Mouse (Mus musculus): ENCODE results near the gene Hoxa7. TPM values are rescaled to one million over a fixed set of nuclear protein-coding genes. Genes with fewer than 3 reads are reported as not detected.
A peak's percentile ranks its signal among the peaks of the same experiment; 100 is the strongest.

The Hoxa7 gene
- total and polyA plus RNA-seq, 2 experiments from 2014 or later = 1.3 to 2.9 TPM

DNA sequence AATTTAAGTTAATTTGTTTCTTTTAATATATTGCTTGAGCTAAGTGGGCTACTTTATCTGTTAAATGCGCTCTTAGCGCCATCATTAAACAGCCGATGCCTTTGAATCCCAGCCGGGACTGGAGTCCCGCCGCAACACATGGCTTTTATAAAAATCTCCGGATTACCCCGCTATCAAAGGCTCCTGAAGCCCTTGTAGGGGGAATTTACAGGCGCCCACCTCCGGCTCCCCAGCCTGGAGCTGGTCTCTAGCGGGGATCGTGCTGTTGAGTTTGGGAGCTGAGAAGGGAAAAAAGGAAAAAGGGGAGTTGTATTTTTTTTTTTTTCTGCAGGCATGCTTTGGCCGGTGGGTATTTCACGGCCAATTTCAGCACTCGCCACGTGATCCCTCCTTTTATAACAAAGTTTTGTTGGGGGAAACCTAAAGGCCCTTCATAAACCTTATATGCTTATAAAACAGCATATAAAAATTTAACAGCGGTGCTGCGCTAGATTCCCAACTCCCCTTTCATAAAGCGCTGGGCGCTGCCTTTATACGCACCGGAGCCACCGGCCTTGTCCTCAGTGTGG lies 22.9 kb upstream of the Hoxa7 start:
- TF ChIP-seq CTCF (IDR thresholded peaks at IDR 0.05; ENCODE audit: low read depth) = no peak
- Histone ChIP-seq H3K27me3 (ENCODE audit: insufficient read depth, low read length) (peaks cover 98% of the 10 kb centered on the region), H3K4me1 (ENCODE audit: insufficient read depth, low read length) (no peaks in the 10 kb centered on the region), H3K9me3 (ENCODE audit: low read length) (no peaks in the 10 kb centered on the region), H3K27ac (no peak overlapping the region), H3K4me3 (ENCODE audit: low read length) (no peak overlapping the region), H3K4me2 (ENCODE audit: low read depth, low read length) (no peak overlapping the region), H3K36me3 (ENCODE audit: insufficient read depth, low read length) (no peaks in the 10 kb centered on the region), H3K9ac (replicated peaks; ENCODE audit: low read length) (no peak overlapping the region)
- 3% methylated on average over 23 of the region's 23 CpGs for WGBS
- no peak for ATAC-seq
- no peak for DNase-seq (ENCODE audit: low spot score)

DNA sequence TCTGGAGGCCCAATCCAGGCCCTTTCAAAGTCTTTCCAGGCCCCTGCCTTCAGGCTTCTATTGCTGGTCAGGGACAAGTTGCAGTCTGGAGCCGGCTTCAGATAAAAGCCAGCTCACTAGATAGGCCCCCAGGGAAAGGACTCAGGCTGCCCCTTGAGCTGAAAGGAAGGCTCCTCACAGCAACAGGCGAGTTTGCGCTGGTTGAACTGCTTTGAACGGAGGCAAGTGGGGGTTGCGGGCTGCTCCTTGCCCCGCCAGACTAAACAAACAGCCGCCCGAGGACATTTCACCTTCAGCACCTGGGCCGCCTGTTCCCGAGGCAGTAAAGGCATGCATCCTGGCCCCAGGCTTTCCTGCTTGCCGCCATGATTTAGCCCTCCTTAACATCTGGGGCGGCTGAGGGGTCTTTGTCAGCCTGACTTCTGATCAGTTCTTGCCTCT lies 22.0 kb upstream of the Hoxa7 start:
- Histone ChIP-seq H3K4me3 (ENCODE audit: low read length) (no peak overlapping the region), H3K4me2 (ENCODE audit: low read depth, low read length) (no peak overlapping the region), H3K36me3 (ENCODE audit: insufficient read depth, low read length) (no peaks in the 10 kb centered on the region), H3K4me1 (ENCODE audit: insufficient read depth, low read length) (no peaks in the 10 kb centered on the region), H3K9me3 (ENCODE audit: low read length) (no peaks in the 10 kb centered on the region), H3K9ac (replicated peaks; ENCODE audit: low read length) (no peak overlapping the region), H3K27me3 (ENCODE audit: insufficient read depth, low read length) (peaks cover 99% of the 10 kb centered on the region), H3K27ac (no peak overlapping the region)
- WGBS = 1% methylated on average over 12 of the region's 12 CpGs
- no peak for TF ChIP-seq CTCF (IDR thresholded peaks at IDR 0.05; ENCODE audit: low read depth)
- DNase-seq (ENCODE audit: low spot score) (no peak), ATAC-seq (no peak)

DNA sequence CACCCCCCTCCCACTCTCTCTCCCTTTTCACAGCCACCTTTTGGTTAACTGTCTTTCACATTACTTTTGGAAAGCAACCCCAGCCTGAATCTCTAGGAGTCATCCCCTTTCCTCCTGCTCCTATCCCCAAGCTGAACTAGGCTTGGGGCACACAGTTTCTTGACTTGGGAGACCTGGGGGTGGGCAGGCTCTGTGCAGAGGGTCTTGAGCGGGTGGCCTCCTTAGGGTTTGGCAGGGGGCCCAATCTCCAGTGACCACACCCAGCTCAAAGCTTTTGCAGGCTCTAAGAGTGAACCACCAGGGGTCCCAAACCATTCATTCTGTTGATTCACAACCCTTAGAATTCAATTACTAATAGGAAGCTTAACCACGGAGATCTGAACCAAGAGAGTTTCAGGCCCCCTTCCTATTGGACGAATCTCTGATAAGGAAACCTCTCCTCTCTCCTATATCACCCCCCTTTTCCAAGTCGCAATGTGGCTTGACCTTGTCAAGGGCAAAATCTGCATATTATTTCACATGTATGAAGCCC lies 21.2 kb upstream of the Hoxa7 start:
- no peaks in the 10 kb centered on the region for H3K36me3 ChIP-seq (ENCODE audit: insufficient read depth, low read length)
- H3K4me1 ChIP-seq (ENCODE audit: insufficient read depth, low read length) = no peaks in the 10 kb centered on the region
- DNase-seq (ENCODE audit: low spot score) = no peak
- no peak overlapping the region for H3K27ac ChIP-seq
- 4% methylated on average over 4 of the region's 4 CpGs for WGBS
- H3K4me3 ChIP-seq (ENCODE audit: low read length) = no peak overlapping the region
- no peaks in the 10 kb centered on the region for H3K9me3 ChIP-seq (ENCODE audit: low read length)
- H3K4me2 ChIP-seq (ENCODE audit: low read depth, low read length) = no peak overlapping the region
- peaks cover 99% of the 10 kb centered on the region for H3K27me3 ChIP-seq (ENCODE audit: insufficient read depth, low read length)
- no peak for ATAC-seq
- H3K9ac ChIP-seq (replicated peaks; ENCODE audit: low read length) = no peak overlapping the region
- TF ChIP-seq CTCF (IDR thresholded peaks at IDR 0.05; ENCODE audit: low read depth) = no peak

DNA sequence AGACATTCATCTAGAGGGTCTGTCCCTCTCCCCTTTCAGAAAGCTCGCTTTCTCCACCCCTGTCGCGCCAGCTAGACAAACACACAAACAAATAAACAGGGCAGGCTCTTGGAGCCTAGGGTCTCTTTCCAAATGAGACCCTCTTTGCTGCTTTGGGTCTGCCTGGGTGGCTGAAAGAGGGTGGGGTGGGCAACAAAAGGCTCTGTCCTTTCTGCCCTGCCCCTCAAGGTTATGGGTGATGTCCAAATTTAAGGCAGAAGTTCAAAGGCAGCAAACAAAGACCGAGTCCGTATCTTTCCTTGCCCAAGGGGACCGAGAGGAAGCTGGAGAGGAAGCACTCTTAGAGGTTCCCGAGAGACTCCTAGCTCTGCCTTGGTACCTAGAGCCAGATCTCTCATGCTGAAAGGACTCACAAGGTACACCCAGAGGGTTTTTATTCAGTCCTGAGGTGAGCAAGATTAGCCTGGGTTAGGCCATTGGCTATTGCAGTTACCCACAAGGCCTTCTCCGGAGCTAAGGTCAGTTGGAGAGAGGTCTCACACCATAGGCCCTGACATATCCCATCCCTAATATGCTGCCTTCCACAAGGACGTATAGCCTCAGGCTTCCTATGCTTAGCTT lies 19.5 kb upstream of the Hoxa7 start:
- H3K9ac ChIP-seq (replicated peaks; ENCODE audit: low read length) = no peak overlapping the region
- no peak overlapping the region for H3K27ac ChIP-seq
- ATAC-seq = no peak
- H3K4me1 ChIP-seq (ENCODE audit: insufficient read depth, low read length) = no peaks in the 10 kb centered on the region
- H3K27me3 ChIP-seq (ENCODE audit: insufficient read depth, low read length) = peaks cover 99% of the 10 kb centered on the region
- H3K4me3 ChIP-seq (ENCODE audit: low read length) = no peak overlapping the region
- H3K9me3 ChIP-seq (ENCODE audit: low read length) = no peaks in the 10 kb centered on the region
- DNase-seq (ENCODE audit: low spot score) = no peak
- H3K4me2 ChIP-seq (ENCODE audit: low read depth, low read length) = no peak overlapping the region
- WGBS = 5% methylated on average over 9 of the region's 9 CpGs
- TF ChIP-seq CTCF (IDR thresholded peaks at IDR 0.05; ENCODE audit: low read depth) = no peak
- H3K36me3 ChIP-seq (ENCODE audit: insufficient read depth, low read length) = no peaks in the 10 kb centered on the region

DNA sequence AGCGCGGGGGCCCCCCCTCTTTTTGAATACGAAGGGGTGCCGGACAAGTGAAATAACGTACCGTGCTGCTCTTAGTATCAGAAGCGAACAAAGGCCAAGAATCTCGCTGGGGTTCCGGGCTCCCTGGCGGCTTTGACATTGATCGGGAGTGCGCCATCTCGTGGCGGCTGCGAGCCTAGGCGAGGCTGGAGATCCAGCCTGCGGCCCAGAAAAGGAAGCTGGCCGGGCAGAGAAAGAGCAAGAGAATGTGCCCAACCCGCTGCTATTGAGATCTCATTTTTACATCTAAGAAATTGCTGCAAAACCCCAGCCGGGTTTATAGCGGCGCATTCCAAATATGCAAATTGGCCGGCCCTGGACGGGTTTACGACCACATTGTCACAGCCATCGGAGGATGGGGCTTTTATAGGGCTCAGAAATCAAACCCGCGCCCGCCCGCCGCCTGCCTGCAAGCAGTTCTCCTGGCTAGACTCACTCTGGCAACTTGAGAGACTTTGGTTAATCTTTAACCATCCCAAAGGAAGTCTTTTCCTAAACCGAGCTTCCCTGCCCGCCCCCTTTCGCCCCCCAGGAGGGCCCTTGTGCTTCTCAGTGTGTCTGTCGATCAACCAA lies 18.8 kb upstream of the Hoxa7 start, which contains the start of gene Hoxa10:
Gene Hoxa10, minus strand, starts transcription at position 466 of the 612 bp plus-strand sequence.
- H3K27me3 ChIP-seq (ENCODE audit: insufficient read depth, low read length) = peaks cover 99% of the 10 kb centered on the region
- DNase-seq (ENCODE audit: low spot score) (peak; percentile 72), ATAC-seq (no peak)
- H3K36me3 ChIP-seq (ENCODE audit: insufficient read depth, low read length) = no peaks in the 10 kb centered on the region
- WGBS = 1% methylated on average over 35 of the region's 35 CpGs
- no peaks in the 10 kb centered on the region for H3K9me3 ChIP-seq (ENCODE audit: low read length)
- H3K4me1 ChIP-seq (ENCODE audit: insufficient read depth, low read length) = no peaks in the 10 kb centered on the region
- H3K4me2 ChIP-seq (ENCODE audit: low read depth, low read length) = no peak within 1 kb of the TSS
- no peak within 1 kb of the TSS for H3K9ac ChIP-seq (replicated peaks; ENCODE audit: low read length)
- H3K27ac ChIP-seq = no peak within 1 kb of the TSS
- H3K4me3 ChIP-seq (ENCODE audit: low read length) = no peak within 1 kb of the TSS
- peak; percentile 74 for TF ChIP-seq CTCF (IDR thresholded peaks at IDR 0.05; ENCODE audit: low read depth)

DNA sequence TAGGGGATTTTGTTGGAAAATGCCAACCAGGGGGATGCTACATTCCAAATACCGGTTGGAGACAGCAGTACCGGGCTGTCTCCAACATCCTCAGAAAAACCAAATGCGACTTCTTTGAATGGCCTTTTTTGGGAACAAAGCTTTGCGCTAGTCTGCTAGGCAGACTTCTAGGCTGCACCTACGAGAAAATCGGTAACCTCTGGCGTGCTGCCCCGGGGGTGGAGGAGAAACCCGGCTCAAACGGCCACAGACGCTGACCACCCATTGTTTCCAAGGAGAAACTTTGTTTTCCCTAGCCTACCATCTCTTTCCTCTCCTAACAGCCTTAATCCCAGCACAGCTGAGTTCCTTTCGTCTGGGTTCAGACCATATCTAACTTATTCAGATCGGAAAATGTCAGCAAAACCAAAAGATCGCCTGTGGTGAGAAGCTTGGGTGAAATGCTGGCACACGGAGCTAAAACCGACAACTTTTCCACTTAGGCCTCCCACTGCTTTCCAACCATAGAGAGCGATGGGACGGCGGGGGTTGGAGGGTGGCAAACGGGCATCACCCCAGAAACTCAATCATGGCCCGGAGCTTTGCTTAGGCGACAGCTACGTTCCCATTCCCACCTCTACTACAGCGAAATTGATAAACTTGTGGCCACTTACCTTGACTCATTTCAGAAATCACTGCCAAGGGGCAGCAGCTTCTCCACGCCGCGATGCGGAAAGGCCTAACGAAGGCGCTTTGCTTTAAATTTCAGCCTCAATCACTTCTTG lies 18.2 kb upstream of the Hoxa7 start:
- TF ChIP-seq CTCF (IDR thresholded peaks at IDR 0.05; ENCODE audit: low read depth) = no peak
- Histone ChIP-seq H3K4me1 (ENCODE audit: insufficient read depth, low read length) (no peaks in the 10 kb centered on the region), H3K9me3 (ENCODE audit: low read length) (no peaks in the 10 kb centered on the region), H3K4me2 (ENCODE audit: low read depth, low read length) (no peak overlapping the region), H3K27me3 (ENCODE audit: insufficient read depth, low read length) (peaks cover 99% of the 10 kb centered on the region), H3K4me3 (ENCODE audit: low read length) (no peak overlapping the region), H3K36me3 (ENCODE audit: insufficient read depth, low read length) (no peaks in the 10 kb centered on the region), H3K27ac (no peak overlapping the region), H3K9ac (replicated peaks; ENCODE audit: low read length) (no peak overlapping the region)
- WGBS = 3% methylated on average over 30 of the region's 30 CpGs
- DNase-seq (ENCODE audit: low spot score) = no peak
- no peak for ATAC-seq

All from hindbrain, postnatal 0 days (tissue).